Mouse (Mus musculus) left cerebral cortex, adult 11 months (tissue): ENCODE results near the gene Rho.

Experiments used
- DNase-seq: peaks from one replicate; pipeline ENCODE4 v3.0.0; 2022; ENCODE audit warnings: low spot score

Gene Rho

DNA sequence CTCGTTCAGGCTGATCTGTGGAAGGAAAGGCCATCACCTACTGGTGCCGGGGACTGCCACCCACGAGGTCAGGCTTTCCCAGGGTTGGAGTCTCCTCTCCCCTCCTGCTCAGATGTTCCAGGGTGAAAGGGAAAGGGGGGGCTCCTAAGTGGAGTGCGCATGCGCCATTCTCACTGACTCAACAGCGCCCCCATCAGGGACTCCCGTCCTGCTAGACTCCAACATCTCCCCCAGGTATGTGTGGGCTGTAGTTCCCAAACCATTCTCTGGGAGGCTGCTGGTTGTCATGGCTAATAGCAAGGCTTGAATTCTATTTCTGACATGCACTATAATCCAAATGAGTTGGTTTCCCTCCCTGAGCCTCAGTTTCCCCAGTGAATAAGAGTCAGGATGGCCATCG is 47.0 kb downstream of the Rho start:
- DNase-seq, result no peak

DNA sequence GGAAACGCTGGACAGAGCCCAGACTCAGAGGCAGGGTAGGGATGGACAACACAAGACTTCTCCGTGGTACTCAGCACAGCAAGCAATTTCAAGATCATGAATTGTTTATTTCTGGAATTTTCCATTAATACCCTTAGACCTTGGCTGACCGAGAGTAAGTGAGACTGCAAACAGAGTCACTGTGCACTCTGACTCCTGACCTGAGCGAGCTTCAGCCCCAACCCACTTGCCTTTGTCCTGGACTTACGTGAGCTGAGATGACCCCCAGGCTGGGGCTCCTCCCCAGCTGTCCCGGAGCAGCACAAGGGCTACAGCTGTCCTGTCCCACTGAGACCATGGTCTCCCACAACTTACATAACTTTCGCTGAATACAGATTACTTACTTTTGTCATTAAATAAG is 51.3 kb downstream of the Rho start:
- no peak for DNase-seq

DNA sequence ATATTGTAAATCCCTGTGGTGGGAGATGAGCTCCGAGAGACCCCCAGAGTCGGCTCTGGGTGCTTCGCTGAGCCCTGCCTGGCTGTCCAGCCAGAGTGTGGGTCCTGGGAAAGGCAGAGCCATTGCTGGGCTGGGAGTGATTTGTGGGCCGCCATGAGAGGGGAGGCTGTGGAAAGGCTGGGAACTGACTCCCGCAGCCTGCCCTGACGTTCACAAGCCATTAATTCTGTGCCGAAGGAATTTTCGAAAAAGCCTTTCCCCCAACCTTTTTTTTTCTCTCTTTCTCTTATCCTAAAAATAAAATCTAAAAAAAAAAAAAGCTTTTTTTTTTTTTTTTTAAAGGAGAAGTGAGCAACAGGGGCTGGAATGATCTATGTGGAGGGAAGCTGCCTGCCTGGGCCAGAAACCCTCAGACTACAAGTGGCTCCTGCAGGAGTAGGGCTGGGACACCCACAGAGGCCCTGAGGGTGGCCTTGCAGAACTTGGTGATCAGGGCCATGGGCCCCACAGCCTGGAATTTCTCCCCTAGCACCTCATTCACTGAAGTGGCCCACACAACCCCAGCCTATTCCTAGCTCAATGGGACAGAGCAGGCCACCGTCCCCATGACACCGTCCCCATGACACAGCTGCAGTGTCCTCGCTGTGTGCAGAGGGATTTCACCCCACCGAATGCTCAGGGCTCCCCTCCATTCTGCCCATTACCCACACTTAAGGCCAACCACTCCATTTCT is 51.9 kb downstream of the Rho start:
- no peak for DNase-seq

- DNase-seq, result no peak
Measured at GRCm38 (mm10) chr6:115984580-115984979, 53.0 kb downstream of the Rho start.

- no peak for DNase-seq
Measured at GRCm38 (mm10) chr6:115985622-115986021, 54.1 kb downstream of the Rho start.

GRCm38 (mm10) chr6:115986472-115987095 is 55.0 kb downstream of the Rho start:
- no peak for DNase-seq

DNA sequence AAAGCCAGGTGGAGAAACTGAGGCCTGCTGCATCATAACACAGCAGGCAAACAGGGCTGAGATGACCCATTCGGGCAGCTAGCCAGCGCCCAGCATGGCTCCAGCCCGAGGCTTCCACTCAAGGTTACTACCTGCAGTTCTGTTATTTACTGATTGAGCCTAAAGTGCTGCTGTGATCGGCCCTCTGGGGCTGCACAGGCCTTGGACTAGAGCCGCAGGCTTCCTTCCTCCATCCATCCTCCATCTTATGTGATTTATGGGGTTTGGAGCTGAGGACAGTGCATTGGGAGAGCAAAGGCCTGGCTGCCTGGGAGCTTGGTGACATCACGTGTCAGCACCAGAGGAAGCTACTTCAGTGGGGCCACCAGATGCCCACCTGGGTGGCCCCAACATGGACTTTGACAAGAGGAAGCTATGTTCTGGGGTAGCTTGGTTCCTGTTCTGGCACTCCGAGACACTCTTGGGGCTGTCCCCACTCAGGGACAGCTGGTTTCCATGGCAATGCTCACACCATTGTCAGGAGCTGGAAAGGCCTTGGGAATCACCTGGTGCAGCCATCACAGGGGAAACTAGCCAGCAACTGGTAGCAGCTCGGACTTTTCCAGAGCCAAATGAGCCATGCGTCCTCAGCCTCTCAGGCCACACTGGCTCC is 55.7 kb downstream of the Rho start:
- no peak for DNase-seq

GRCm38 (mm10) chr6:115989032-115989431 is 57.5 kb downstream of the Rho start:
- DNase-seq, result no peak

DNA sequence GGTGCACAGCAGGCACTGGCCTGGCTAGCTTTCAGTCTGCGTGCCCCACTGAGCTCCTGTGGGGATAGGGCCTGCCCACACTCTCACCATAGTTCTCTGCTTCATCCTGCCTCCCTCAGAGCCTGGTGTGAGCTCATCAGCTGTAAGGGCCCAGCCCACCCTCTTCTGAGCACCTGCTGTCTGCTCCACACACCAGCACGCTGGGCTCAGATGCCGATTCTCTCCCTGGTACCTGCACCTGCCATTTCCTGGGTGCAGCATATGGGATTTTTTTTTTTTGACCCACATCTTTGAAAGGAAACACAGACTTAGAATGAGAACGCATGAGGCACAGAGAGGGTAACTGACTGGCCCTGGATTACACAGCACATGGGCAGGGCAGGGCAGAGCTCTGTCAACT is 58.1 kb downstream of the Rho start:
- no peak for DNase-seq
